Mouse (Mus musculus) myocyte (in vitro differentiated cells): ENCODE data around the gene Lrrc46. TPM values are rescaled to one million over a fixed set of nuclear protein-coding genes. Genes with fewer than 3 reads are reported as not detected.

Experiments
- H3K27me3 ChIP-seq: one replicate; pipeline ENCODE4 v1.6.1; 2011; ENCODE audit not compliant: control insufficient read depth, insufficient read depth, insufficient read length
- H3K36me3 ChIP-seq: one replicate; pipeline ENCODE4 v1.6.1; 2011; ENCODE audit not compliant: control insufficient read depth, insufficient read depth
- H3K4me2 ChIP-seq: one replicate; pipeline ENCODE4 v1.6.1; 2011; ENCODE audit warnings: low read depth, control low read depth
- H3K4me3 ChIP-seq: one replicate; pipeline ENCODE4 v1.5.1; 2011; ENCODE audit warnings: mild to moderate bottlenecking, control low read depth, moderate library complexity
- H3K79me2 ChIP-seq: one replicate; pipeline ENCODE4 v1.6.1; 2011; ENCODE audit not compliant: control insufficient read depth, insufficient read depth
- H3ac ChIP-seq: one replicate; pipeline ENCODE4 v1.6.1; 2011; ENCODE audit not compliant: control insufficient read depth, insufficient read length
- CEBPB ChIP-seq: IDR thresholded peaks from 2 replicates; pipeline ENCODE4 v1.6.1; 2011; ENCODE audit warnings: mild to moderate bottlenecking, moderate library complexity; ENCODE audit not compliant: poor library complexity, insufficient read depth, severe bottlenecking
- E2F4 ChIP-seq: IDR thresholded peaks from one replicate; pipeline ENCODE4 v1.6.1; 2011; ENCODE audit warnings: mild to moderate bottlenecking, control low read depth, moderate library complexity; ENCODE audit not compliant: insufficient read depth
- MAX ChIP-seq: IDR thresholded peaks from one replicate; pipeline ENCODE4 v1.6.1; 2011; ENCODE audit warnings: low read depth, mild to moderate bottlenecking, control low read depth
- MYOD1 ChIP-seq, 3 experiments: IDR thresholded peaks; one replicate each; pipeline ENCODE4 v1.6.1; 2011; ENCODE audit warnings: control low read depth in 2 of 3, low read depth in 2 of 3, mild to moderate bottlenecking in 2 of 3, moderate library complexity in 1 of 3; ENCODE audit not compliant: insufficient read length in 2 of 3, control insufficient read depth in 1 of 3
- MYOG ChIP-seq, 3 experiments: IDR thresholded peaks; one replicate each; pipeline ENCODE4 v1.6.1; 2011; ENCODE audit warnings: control low read depth in 2 of 3, low read depth in 2 of 3, mild to moderate bottlenecking in 2 of 3; ENCODE audit not compliant: insufficient read length in 2 of 3, control insufficient read depth in 1 of 3, insufficient read depth in 1 of 3
- POLR2A ChIP-seq: IDR thresholded peaks from one replicate; pipeline ENCODE4 v1.6.1; 2011; ENCODE audit warnings: low read depth, mild to moderate bottlenecking, control low read depth, moderate library complexity; ENCODE audit not compliant: insufficient read length
- POLR2AphosphoS2 ChIP-seq: IDR thresholded peaks from one replicate; pipeline ENCODE4 v1.6.1; 2011; ENCODE audit warnings: low read depth, control low read depth; ENCODE audit not compliant: insufficient read length
- REST ChIP-seq: IDR thresholded peaks from one replicate; pipeline ENCODE4 v1.6.1; 2011; ENCODE audit warnings: mild to moderate bottlenecking, control low read depth, moderate library complexity; ENCODE audit not compliant: insufficient read depth, insufficient read length
- SRF ChIP-seq: IDR thresholded peaks from one replicate; pipeline ENCODE4 v1.6.1; 2011; ENCODE audit warnings: low read depth; ENCODE audit not compliant: control insufficient read depth, insufficient read length
- TCF12 ChIP-seq: IDR thresholded peaks from one replicate; pipeline ENCODE4 v1.6.1; 2011; ENCODE audit warnings: mild to moderate bottlenecking, control low read depth; ENCODE audit not compliant: poor library complexity, insufficient read depth, severe bottlenecking
- TCF3 ChIP-seq: IDR thresholded peaks from one replicate; pipeline ENCODE4 v1.6.1; 2011; ENCODE audit warnings: low read depth, control low read depth; ENCODE audit not compliant: insufficient read length
- USF1 ChIP-seq: IDR thresholded peaks from one replicate; pipeline ENCODE4 v1.6.1; 2011; ENCODE audit warnings: low read depth, mild to moderate bottlenecking, control low read depth, moderate library complexity
- polyA plus RNA-seq: library from polyadenylated mRNA; unstranded; fragments of >200 nt; fragmentation: generic; extraction: Trizol; gene quantifications from one replicate; pipeline ENCODE4 v1.2.1, GENCODE M21; 2012; ENCODE audit warnings: missing spikeins

Lrrc46 gene
- polyA plus RNA-seq, 1 experiment = 1.4 TPM

DNA sequence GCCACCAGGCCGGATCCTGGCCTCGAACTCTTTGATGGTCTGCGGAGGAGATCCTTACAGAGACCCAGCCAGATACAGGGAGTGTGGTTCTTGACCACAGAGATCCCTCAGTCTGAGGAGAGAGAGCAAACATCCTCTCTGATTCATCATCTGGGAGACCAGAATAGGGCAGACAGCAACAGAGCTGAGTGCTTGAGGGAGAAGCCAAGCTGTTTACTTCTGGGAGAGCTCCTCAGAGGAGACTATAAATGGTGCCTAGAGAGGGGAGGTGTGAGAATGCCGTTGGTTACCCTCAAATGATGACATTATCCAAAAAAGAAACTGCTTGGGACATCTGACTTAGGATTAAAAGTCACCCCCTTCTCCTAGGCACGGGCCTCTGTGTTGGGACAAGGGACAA is 49.7 kb downstream of the Lrrc46 start:
- no peak overlapping the region for H3K4me3 ChIP-seq
- TF ChIP-seq MAX (no peak), REST (no peak), POLR2AphosphoS2 (no peak), USF1 (no peak), SRF (no peak), E2F4 (no peak), MYOD1 (IDR thresholded peaks at IDR 0.05; ENCODE audit: control insufficient read depth in 1 of 3, insufficient read length in 2 of 3, low read depth in 2 of 3) (no peak), TCF12 (no peak), CEBPB (no peak), MYOG (IDR thresholded peaks at IDR 0.05; ENCODE audit: control insufficient read depth in 1 of 3, insufficient read depth in 1 of 3, insufficient read length in 2 of 3, low read depth in 2 of 3) (no peak), TCF3 (no peak), POLR2A (no peak)
- no peaks in the 10 kb centered on the region for H3K79me2 ChIP-seq
- H3K27me3 ChIP-seq = no peaks in the 10 kb centered on the region
- no peaks in the 10 kb centered on the region for H3K36me3 ChIP-seq
- H3ac ChIP-seq = no peak overlapping the region
- H3K4me2 ChIP-seq = peak overlapping the region; percentile 74

GRCm38 (mm10) chr11:96987873-96988655 is 53.1 kb downstream of the Lrrc46 start:
- no peak overlapping the region for H3K4me3 ChIP-seq
- H3K4me2 ChIP-seq = peak overlapping the region; percentile 74
- TF ChIP-seq MYOG (IDR thresholded peaks at IDR 0.05; ENCODE audit: control insufficient read depth in 1 of 3, insufficient read depth in 1 of 3, insufficient read length in 2 of 3, low read depth in 2 of 3) (no peak), POLR2AphosphoS2 (no peak), USF1 (peak; percentile 84), REST (no peak), MAX (no peak), POLR2A (peak; percentile 36), E2F4 (no peak), SRF (no peak), CEBPB (peak; percentile 70; the same call in 1 of the 2 replicates)
- H3ac ChIP-seq = no peak overlapping the region
- H3K27me3 ChIP-seq = no peaks in the 10 kb centered on the region
- no peaks in the 10 kb centered on the region for H3K79me2 ChIP-seq
- H3K36me3 ChIP-seq = no peaks in the 10 kb centered on the region

GRCm38 (mm10) chr11:96986463-96986862 is 54.7 kb downstream of the Lrrc46 start:
- no peak overlapping the region for H3ac ChIP-seq
- H3K79me2 ChIP-seq = no peaks in the 10 kb centered on the region
- no peaks in the 10 kb centered on the region for H3K36me3 ChIP-seq
- H3K27me3 ChIP-seq = no peaks in the 10 kb centered on the region
- TF ChIP-seq POLR2AphosphoS2 (no peak), POLR2A (no peak), E2F4 (no peak), SRF (no peak), MYOD1 (IDR thresholded peaks at IDR 0.05; ENCODE audit: control insufficient read depth in 1 of 3, insufficient read length in 2 of 3, low read depth in 2 of 3) (no peak), MYOG (IDR thresholded peaks at IDR 0.05; ENCODE audit: control insufficient read depth in 1 of 3, insufficient read depth in 1 of 3, insufficient read length in 2 of 3, low read depth in 2 of 3) (no peak), TCF12 (no peak), MAX (no peak)
- H3K4me3 ChIP-seq = no peak overlapping the region
- no peak overlapping the region for H3K4me2 ChIP-seq

DNA sequence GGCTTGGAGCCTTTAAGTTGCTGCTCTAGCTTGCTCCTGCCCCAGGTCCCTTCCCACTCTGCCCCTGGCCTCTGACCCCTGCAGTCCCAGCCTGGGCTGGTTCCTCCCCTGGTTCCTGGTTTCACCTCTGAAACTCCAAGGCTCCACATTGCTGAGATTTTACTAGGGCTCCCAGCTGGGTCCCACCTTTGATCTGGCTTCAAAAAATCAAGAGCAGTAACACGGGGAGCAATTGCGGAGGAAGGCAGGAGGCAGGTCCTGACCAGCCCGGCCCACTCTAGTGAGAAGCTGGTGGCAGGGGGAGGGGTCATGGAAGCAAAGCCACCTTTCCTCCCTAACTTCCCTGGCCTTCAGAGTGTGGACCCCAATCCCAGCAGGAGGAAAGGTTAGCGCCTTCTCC is 56.3 kb downstream of the Lrrc46 start:
- H3K4me2 ChIP-seq = no peak overlapping the region
- H3K79me2 ChIP-seq = no peaks in the 10 kb centered on the region
- H3K36me3 ChIP-seq = no peaks in the 10 kb centered on the region
- H3K27me3 ChIP-seq = no peaks in the 10 kb centered on the region
- TF ChIP-seq USF1 (no peak), TCF12 (no peak), MYOD1 (IDR thresholded peaks at IDR 0.05; ENCODE audit: control insufficient read depth in 1 of 3, insufficient read length in 2 of 3, low read depth in 2 of 3) (no peak), CEBPB (no peak)
- H3ac ChIP-seq = no peak overlapping the region
- H3K4me3 ChIP-seq = no peak overlapping the region

Other genes starting within 250 kb of the Lrrc46 start
- gene Nfe2l1, start 211.4 kb downstream of the Lrrc46 start, polyA plus RNA-seq = 518 TPM
- 120 TPM for gene Copz2, start 191.5 kb downstream of the Lrrc46 start, polyA plus RNA-seq
- gene Cdk5rap3, start 124.9 kb downstream of the Lrrc46 start, polyA plus RNA-seq = 65.8 TPM
- 0.07 TPM for gene Prr15l, start 113.3 kb downstream of the Lrrc46 start, polyA plus RNA-seq
- gene Pnpo, start 97.4 kb downstream of the Lrrc46 start, polyA plus RNA-seq = 7.5 TPM
- 11.5 TPM for gene Sp2, start 58.4 kb downstream of the Lrrc46 start, polyA plus RNA-seq
- 6.0 TPM for gene Sp6, start 28.0 kb downstream of the Lrrc46 start, polyA plus RNA-seq
- gene Scrn2, start 11.5 kb downstream of the Lrrc46 start, polyA plus RNA-seq = 22.4 TPM
- gene Mrpl10, start 153 bp upstream of the Lrrc46 start, polyA plus RNA-seq = 66.0 TPM
- 1.4 TPM for gene Osbpl7, start 9.2 kb upstream of the Lrrc46 start, polyA plus RNA-seq
- gene Tbx21, start 73.9 kb upstream of the Lrrc46 start, polyA plus RNA-seq = not detected
- 0.22 TPM for gene Tbkbp1, start 110.1 kb upstream of the Lrrc46 start, polyA plus RNA-seq
- 103 TPM for gene Kpnb1, start 146.5 kb upstream of the Lrrc46 start, polyA plus RNA-seq
- gene Npepps, start 239.2 kb upstream of the Lrrc46 start, polyA plus RNA-seq = 45.6 TPM